Mouse (Mus musculus): ENCODE measurements at regions not wholly inside any gene's neighbourhood (a gene's known extent, or its start where the extent isn't known, plus 50 kb on each side); places are given as distances from the start of the nearest gene placed in this dataset.

GRCm38 (mm10) chr14:80138991-80139791 lies 155.3 kb downstream of the Olfm4 start:
- H3K27ac ChIP-seq (ENCODE audit: low read depth), result no peak overlapping the region
- WGBS, result 39% methylated on average over 6 of the region's 6 CpGs
- no peaks in the 10 kb centered on the region for H3K4me1 ChIP-seq (ENCODE audit: insufficient read depth)
- no peak for ATAC-seq (ENCODE audit: insufficient read depth)
- no peaks in the 10 kb centered on the region for H3K27me3 ChIP-seq (ENCODE audit: insufficient read depth, low read length)
- no peak overlapping the region for H3K9ac ChIP-seq
- no peak for TF ChIP-seq CTCF (IDR thresholded peaks at IDR 0.05; ENCODE audit: low read depth)
- no peaks in the 10 kb centered on the region for H3K36me3 ChIP-seq (ENCODE audit: insufficient read depth)
- DNase-seq, result no peak
- H3K4me2 ChIP-seq, result no peak overlapping the region
- no peak overlapping the region for H3K4me3 ChIP-seq (ENCODE audit: low read depth, low read length)
- no peaks in the 10 kb centered on the region for H3K9me3 ChIP-seq (ENCODE audit: low read depth, low read length)

DNA sequence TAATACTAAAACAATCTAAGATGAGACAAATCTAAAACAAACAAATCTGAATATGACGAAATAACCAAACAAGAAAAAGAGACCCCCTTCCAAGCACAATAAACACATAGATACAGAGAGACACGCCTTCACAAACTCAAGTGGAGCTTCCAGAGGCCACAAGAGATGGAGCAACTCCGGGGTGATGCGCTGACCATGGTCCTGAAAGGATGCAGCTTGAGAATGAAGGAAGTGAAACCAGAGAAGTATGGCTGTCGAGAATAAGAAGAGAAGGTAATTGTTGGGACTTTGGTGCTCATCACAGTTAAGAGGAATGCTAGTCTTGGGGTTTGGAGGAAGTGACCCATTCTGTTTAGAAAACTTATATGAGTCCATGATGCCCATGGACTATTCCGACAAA lies 173.1 kb downstream of the Olfm4 start:
- Histone ChIP-seq H3K27ac (ENCODE audit: low read depth) (no peak overlapping the region), H3K9me3 (ENCODE audit: low read depth, low read length) (no peaks in the 10 kb centered on the region), H3K4me3 (ENCODE audit: low read depth, low read length) (no peak overlapping the region), H3K36me3 (ENCODE audit: insufficient read depth) (no peaks in the 10 kb centered on the region), H3K27me3 (ENCODE audit: insufficient read depth, low read length) (no peaks in the 10 kb centered on the region), H3K4me1 (ENCODE audit: insufficient read depth) (no peaks in the 10 kb centered on the region), H3K9ac (no peak overlapping the region), H3K4me2 (no peak overlapping the region)
- TF ChIP-seq CTCF (IDR thresholded peaks at IDR 0.05; ENCODE audit: low read depth), result no peak
- DNase-seq, result peak; percentile 86
- ATAC-seq (ENCODE audit: insufficient read depth), result no peak
- 37% methylated on average over 6 of the region's 6 CpGs for WGBS

- H3K36me3 ChIP-seq (ENCODE audit: insufficient read depth), result no peaks in the 10 kb centered on the region
- DNase-seq (no peak), ATAC-seq (ENCODE audit: insufficient read depth) (no peak)
- no peak overlapping the region for H3K9ac ChIP-seq
- 57% methylated on average over 1 of the region's 1 CpGs for WGBS
- no peak overlapping the region for H3K4me2 ChIP-seq
- H3K27me3 ChIP-seq (ENCODE audit: insufficient read depth, low read length), result no peaks in the 10 kb centered on the region
- no peak for TF ChIP-seq CTCF (IDR thresholded peaks at IDR 0.05; ENCODE audit: low read depth)
- no peak overlapping the region for H3K4me3 ChIP-seq (ENCODE audit: low read depth, low read length)
- H3K4me1 ChIP-seq (ENCODE audit: insufficient read depth), result no peaks in the 10 kb centered on the region
- no peak overlapping the region for H3K27ac ChIP-seq (ENCODE audit: low read depth)
- no peaks in the 10 kb centered on the region for H3K9me3 ChIP-seq (ENCODE audit: low read depth, low read length)
Observed at GRCm38 (mm10) chr14:80169211-80169610, 185.3 kb downstream of the Olfm4 start.

GRCm38 (mm10) chr14:80170450-80171180 lies 186.7 kb downstream of the Olfm4 start:
- no peak overlapping the region for H3K4me2 ChIP-seq
- no peaks in the 10 kb centered on the region for H3K9me3 ChIP-seq (ENCODE audit: low read depth, low read length)
- H3K27me3 ChIP-seq (ENCODE audit: insufficient read depth, low read length), result no peaks in the 10 kb centered on the region
- H3K4me3 ChIP-seq (ENCODE audit: low read depth, low read length), result no peak overlapping the region
- TF ChIP-seq CTCF (IDR thresholded peaks at IDR 0.05; ENCODE audit: low read depth), result no peak
- no peak overlapping the region for H3K27ac ChIP-seq (ENCODE audit: low read depth)
- DNase-seq (no peak), ATAC-seq (ENCODE audit: insufficient read depth) (no peak)
- H3K36me3 ChIP-seq (ENCODE audit: insufficient read depth), result no peaks in the 10 kb centered on the region
- 16% methylated on average over 11 of the region's 11 CpGs for WGBS
- H3K4me1 ChIP-seq (ENCODE audit: insufficient read depth), result no peaks in the 10 kb centered on the region
- no peak overlapping the region for H3K9ac ChIP-seq

DNA sequence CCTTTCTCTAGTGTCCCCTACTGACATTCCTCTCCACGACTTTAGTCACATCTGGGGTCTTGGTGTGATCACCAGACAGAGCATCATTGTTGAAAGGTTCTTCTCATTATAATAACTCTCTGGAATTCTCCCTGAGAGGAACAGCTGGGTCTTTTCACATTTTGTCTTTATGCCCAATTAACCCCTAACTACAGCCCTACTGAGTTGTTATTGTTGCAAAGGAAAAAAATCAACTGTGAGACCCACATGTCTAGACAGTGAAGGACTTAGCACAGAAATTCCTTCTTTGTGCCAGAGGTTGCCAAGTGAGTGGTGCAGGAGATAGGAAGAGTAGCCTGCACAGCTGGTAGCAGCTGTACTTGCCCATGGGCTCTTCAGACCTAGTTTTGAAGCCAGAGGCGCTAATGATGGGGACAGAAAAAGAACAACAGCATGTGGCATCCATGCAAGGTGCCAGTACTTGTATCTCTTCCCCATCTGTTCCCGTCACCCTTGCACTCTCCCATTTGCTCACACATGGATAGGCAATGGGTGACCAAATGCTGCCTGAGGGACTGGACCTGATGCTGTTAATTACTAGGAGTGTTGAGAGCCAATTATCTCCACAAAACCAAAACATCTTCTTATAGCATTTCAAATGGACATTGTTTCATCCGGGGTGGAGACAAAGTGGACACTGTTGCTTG lies 189.1 kb downstream of the Olfm4 start:
- ATAC-seq (ENCODE audit: insufficient read depth) (peak; percentile 83; the same call in 1 of the 2 replicates), DNase-seq (peak; percentile 55)
- Histone ChIP-seq H3K9ac (no peak overlapping the region), H3K27ac (ENCODE audit: low read depth) (no peak overlapping the region), H3K4me3 (ENCODE audit: low read depth, low read length) (no peak overlapping the region), H3K36me3 (ENCODE audit: insufficient read depth) (no peaks in the 10 kb centered on the region), H3K9me3 (ENCODE audit: low read depth, low read length) (no peaks in the 10 kb centered on the region), H3K4me1 (ENCODE audit: insufficient read depth) (no peaks in the 10 kb centered on the region), H3K27me3 (ENCODE audit: insufficient read depth, low read length) (no peaks in the 10 kb centered on the region), H3K4me2 (no peak overlapping the region)
- TF ChIP-seq CTCF (IDR thresholded peaks at IDR 0.05; ENCODE audit: low read depth), result no peak
- WGBS, result 34% methylated on average over 4 of the region's 4 CpGs

DNA sequence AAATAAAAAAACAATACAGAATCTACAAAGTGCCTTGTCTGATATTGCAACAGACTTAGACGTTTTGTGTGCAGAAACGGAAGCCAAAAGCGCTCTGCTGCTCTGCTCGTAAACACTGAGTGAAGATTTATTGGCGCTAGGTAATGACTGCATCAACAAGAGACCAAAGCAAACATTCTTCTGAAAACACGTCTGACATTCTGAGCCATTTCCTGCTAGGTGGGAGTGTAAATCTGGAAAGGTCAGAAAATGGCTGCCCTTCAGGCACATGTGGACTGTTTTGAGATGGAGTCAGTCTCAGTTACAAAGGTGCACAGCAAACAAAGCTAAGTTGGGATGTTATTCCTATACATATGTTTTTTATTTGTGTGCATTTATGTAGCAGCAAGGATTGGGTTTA lies 192.6 kb downstream of the Olfm4 start:
- Histone ChIP-seq H3K9me3 (ENCODE audit: low read depth, low read length) (no peaks in the 10 kb centered on the region), H3K4me2 (no peak overlapping the region), H3K4me3 (ENCODE audit: low read depth, low read length) (no peak overlapping the region), H3K36me3 (ENCODE audit: insufficient read depth) (no peaks in the 10 kb centered on the region), H3K27me3 (ENCODE audit: insufficient read depth, low read length) (no peaks in the 10 kb centered on the region), H3K4me1 (ENCODE audit: insufficient read depth) (no peaks in the 10 kb centered on the region), H3K9ac (no peak overlapping the region), H3K27ac (ENCODE audit: low read depth) (no peak overlapping the region)
- DNase-seq (peak; percentile 8), ATAC-seq (ENCODE audit: insufficient read depth) (no peak)
- 19% methylated on average over 6 of the region's 6 CpGs for WGBS
- TF ChIP-seq CTCF (IDR thresholded peaks at IDR 0.05; ENCODE audit: low read depth), result no peak

DNA sequence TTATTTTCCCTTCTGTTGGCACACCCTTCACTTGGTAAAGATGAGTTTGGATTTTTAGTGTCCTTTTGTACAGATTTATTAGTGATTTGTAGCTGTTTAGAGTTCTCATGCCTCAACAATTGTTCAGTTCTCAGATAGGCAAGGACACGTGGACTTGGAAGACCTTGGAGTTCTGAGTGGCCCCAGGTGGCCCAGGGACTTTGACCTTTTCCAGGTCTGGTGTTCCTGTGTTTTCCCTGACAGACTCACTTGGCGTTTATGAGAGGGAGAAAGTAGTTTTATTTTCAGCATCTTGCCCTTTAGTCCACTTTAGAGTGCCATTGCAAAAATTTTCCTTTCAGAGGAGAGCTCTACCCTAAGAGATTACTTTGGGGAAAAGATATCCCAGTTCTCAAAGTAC lies 211.2 kb downstream of the Olfm4 start:
- no peaks in the 10 kb centered on the region for H3K9me3 ChIP-seq (ENCODE audit: low read depth, low read length)
- H3K9ac ChIP-seq, result no peak overlapping the region
- no peaks in the 10 kb centered on the region for H3K27me3 ChIP-seq (ENCODE audit: insufficient read depth, low read length)
- ATAC-seq (ENCODE audit: insufficient read depth) (no peak), DNase-seq (no peak)
- H3K4me3 ChIP-seq (ENCODE audit: low read depth, low read length), result no peak overlapping the region
- no peak for TF ChIP-seq CTCF (IDR thresholded peaks at IDR 0.05; ENCODE audit: low read depth)
- H3K4me1 ChIP-seq (ENCODE audit: insufficient read depth), result no peaks in the 10 kb centered on the region
- WGBS, result 22% methylated on average over 2 of the region's 2 CpGs
- no peak overlapping the region for H3K27ac ChIP-seq (ENCODE audit: low read depth)
- H3K4me2 ChIP-seq, result no peak overlapping the region
- no peaks in the 10 kb centered on the region for H3K36me3 ChIP-seq (ENCODE audit: insufficient read depth)
